Mouse (Mus musculus): ENCODE measurements around the gene Bcl7b. TPM values are rescaled to one million over a fixed set of nuclear protein-coding genes. Genes with fewer than 3 reads are reported as not detected.

Bcl7b gene
- total RNA-seq, 2 experiments from 2014 or later, result 41.3 to 43.4 TPM

GRCm38 (mm10) chr5:135166909-135167308 is 1.2 kb upstream of the Bcl7b start:
- intact Hi-C loops (cut with DNase I), result loop anchor here (2.0 kb wide), 1 partner anchor 48 kb away; no protein-coding TSS in a partner anchor
- no peak for DNase-seq

GRCm38 (mm10) chr5:135167469-135167868 is 614 bp upstream of the Bcl7b start:
- intact Hi-C loops (cut with DNase I), result loop anchor here (2.0 kb wide), 1 partner anchor 49 kb away; no protein-coding TSS in a partner anchor

GRCm38 (mm10) chr5:135169479-135169878 is 1.4 kb downstream of the Bcl7b start:
- DNase-seq, result no peak
- intact Hi-C loops (cut with DNase I), result loop anchor here (1.0 kb wide), 1 partner anchor 16 kb away; no protein-coding TSS in a partner anchor

More at GRCm38 (mm10) chr5:135167469-135167868, 614 bp upstream of the Bcl7b start:
- DNase-seq, result no peak

- intact Hi-C loops (cut with DNase I), result no loop called here
- DNase-seq, result no peak
Observed at GRCm38 (mm10) chr5:135171688-135172220, 3.7 kb downstream of the Bcl7b start.

- DNase-seq, result no peak
- intact Hi-C loops (cut with DNase I), result no loop called here
Observed at GRCm38 (mm10) chr5:135172986-135173385, 4.9 kb downstream of the Bcl7b start.

- DNase-seq, result no peak
- intact Hi-C loops (cut with DNase I), result no loop called here
Observed at GRCm38 (mm10) chr5:135175086-135175485, 7.0 kb downstream of the Bcl7b start.

GRCm38 (mm10) chr5:135178523-135178922 is 10.4 kb downstream of the Bcl7b start:
- no peak for DNase-seq
- intact Hi-C loops (cut with DNase I), result no loop called here

GRCm38 (mm10) chr5:135178996-135179395 is 10.9 kb downstream of the Bcl7b start:
- intact Hi-C loops (cut with DNase I), result no loop called here
- DNase-seq, result no peak

GRCm38 (mm10) chr5:135179616-135180015 is 11.5 kb downstream of the Bcl7b start:
- intact Hi-C loops (cut with DNase I), result no loop called here
- no peak for DNase-seq

GRCm38 (mm10) chr5:135180796-135181195 is 12.7 kb downstream of the Bcl7b start:
- intact Hi-C loops (cut with DNase I), result no loop called here
- no peak for DNase-seq

- no peak for DNase-seq
- intact Hi-C loops (cut with DNase I), result no loop called here
Observed at GRCm38 (mm10) chr5:135181776-135182175, 13.7 kb downstream of the Bcl7b start.

- intact Hi-C loops (cut with DNase I), result no loop called here
- DNase-seq, result no peak
Observed at GRCm38 (mm10) chr5:135183131-135183861, 15.2 kb downstream of the Bcl7b start.

- no peak for DNase-seq
- intact Hi-C loops (cut with DNase I), result loop anchor here (1.0 to 5.0 kb wide), 2 partner anchors 16 to 123 kb away; partner anchors contain the start of genes Bud23 and Dnajc30
Observed at GRCm38 (mm10) chr5:135185016-135185415, 16.9 kb downstream of the Bcl7b start.

GRCm38 (mm10) chr5:135185596-135185995 is 17.5 kb downstream of the Bcl7b start:
- intact Hi-C loops (cut with DNase I), result loop anchor here (1.0 to 5.0 kb wide), 2 partner anchors 16 to 123 kb away; partner anchors contain the start of genes Bud23 and Dnajc30
- DNase-seq, result no peak

- no peak for DNase-seq
- intact Hi-C loops (cut with DNase I), result loop anchor here (5.0 kb wide), 1 partner anchor 124 kb away; the partner anchor contains the start of genes Bud23 and Dnajc30
Observed at GRCm38 (mm10) chr5:135186231-135186620, 18.1 kb downstream of the Bcl7b start.

GRCm38 (mm10) chr5:135186621-135187348 is 18.7 kb downstream of the Bcl7b start, which contains the start of gene Baz1b:
Gene Baz1b, plus strand, starts transcription at chr5:135187264.
- DNase-seq, result peak; percentile 95 to 96
- intact Hi-C loops (cut with DNase I), result loop anchor here (5.0 kb wide), 1 partner anchor 124 kb away; the partner anchor contains the start of genes Bud23 and Dnajc30

- intact Hi-C loops (cut with DNase I), result loop anchor here (2.0 to 5.0 kb wide), 2 partner anchors 125 to 173 kb away; partner anchors contain the start of genes Bud23 and Dnajc30
- peak in 1 of 2 experiments; percentile 35 for DNase-seq
Observed at GRCm38 (mm10) chr5:135187349-135188213, 19.5 kb downstream of the Bcl7b start.

GRCm38 (mm10) chr5:135188214-135188554 is 20.1 kb downstream of the Bcl7b start:
- intact Hi-C loops (cut with DNase I), result loop anchor here (2.0 to 5.0 kb wide), 2 partner anchors 126 to 173 kb away; partner anchors contain the start of genes Bud23 and Dnajc30
- DNase-seq, result no peak

- intact Hi-C loops (cut with DNase I), result loop anchor here (2.0 to 5.0 kb wide), 3 partner anchors 41 to 175 kb away; partner anchors contain the start of genes Bud23, Dnajc30 and Tbl2
- no peak for DNase-seq
Observed at GRCm38 (mm10) chr5:135189281-135190022, 21.4 kb downstream of the Bcl7b start.

All from heart, postnatal 36 days (tissue).